Mouse (Mus musculus): Measurements from ENCODE around the gene Tbce. TPM values are rescaled to one million over a fixed set of nuclear protein-coding genes. Genes with fewer than 3 reads are reported as not detected.
"Not testable (repeated sequence)": the region's sequence is repeated elsewhere in the genome, so short reads cannot be mapped to it uniquely, and the experiment has no call there.

Tbce gene
- polyA plus RNA-seq, 1 experiment from 2014 or later, result 88.2 TPM

DNA sequence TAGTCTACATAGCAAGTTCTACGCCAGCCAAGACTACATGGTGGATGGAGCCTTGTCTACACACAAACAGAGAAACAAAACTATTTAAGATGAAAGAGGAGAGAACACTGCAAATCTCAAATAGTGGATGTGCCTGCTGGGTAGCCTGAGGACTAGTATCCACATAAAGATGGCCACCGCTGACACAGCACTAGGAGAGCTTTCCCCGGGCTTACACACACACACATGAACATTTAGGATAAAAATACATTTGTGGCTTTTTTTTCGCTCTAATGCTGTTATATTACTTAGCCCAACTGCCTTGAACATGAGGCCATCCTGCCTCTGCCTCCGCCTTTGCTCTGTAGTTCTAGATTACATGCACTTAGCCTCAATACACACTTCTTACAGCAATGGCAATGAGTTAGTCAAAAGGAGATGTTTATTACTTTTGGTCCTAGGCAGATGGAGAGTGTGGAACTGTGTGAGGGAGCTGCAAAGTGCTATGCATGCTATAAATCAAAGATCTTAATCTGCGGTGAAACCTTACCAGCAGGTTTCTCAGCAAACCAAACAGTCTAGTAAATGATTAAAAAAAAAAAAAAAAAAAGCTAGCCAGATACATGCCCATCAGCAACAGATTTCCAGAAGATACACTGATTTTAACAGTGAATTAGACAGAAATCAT is 13.2 kb downstream of the Tbce start:
- H3K9ac ChIP-seq (replicated peaks), result no peak overlapping the region
- peaks cover 27% of the 10 kb centered on the region for H3K36me3 ChIP-seq
- H3K4me3 ChIP-seq, result no peak overlapping the region
- H3K27ac ChIP-seq (replicated peaks), result no peak overlapping the region
- no peak overlapping the region for H3K4me2 ChIP-seq (replicated peaks)
- H3K9me3 ChIP-seq, result no peaks in the 10 kb centered on the region
- no peak for ATAC-seq (ENCODE audit: low FRiP score, low read depth)
- no peaks in the 10 kb centered on the region for H3K4me1 ChIP-seq
- WGBS, result 97% methylated on average over 6 of the region's 6 CpGs
- no peaks in the 10 kb centered on the region for H3K27me3 ChIP-seq

DNA sequence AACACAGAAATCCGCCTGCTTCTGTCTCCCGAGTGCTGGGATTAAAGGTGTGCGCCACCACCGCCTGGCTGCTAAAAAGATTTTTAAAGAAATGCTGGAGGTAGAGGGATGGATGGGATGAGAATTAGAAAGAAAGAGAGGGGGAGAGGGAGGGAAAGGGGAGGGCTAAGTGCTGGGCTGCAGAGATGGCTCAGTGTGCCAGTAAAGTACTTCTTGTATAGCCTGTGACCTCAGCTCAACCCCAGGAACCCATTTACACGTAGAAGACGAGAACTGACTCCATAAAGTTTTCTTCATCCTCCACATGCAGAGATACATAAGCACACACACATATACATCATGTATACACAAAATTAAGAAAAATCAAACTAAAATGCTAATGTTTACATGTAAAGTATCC is 13.9 kb downstream of the Tbce start:
- no peak overlapping the region for H3K4me3 ChIP-seq
- no peaks in the 10 kb centered on the region for H3K27me3 ChIP-seq

DNA sequence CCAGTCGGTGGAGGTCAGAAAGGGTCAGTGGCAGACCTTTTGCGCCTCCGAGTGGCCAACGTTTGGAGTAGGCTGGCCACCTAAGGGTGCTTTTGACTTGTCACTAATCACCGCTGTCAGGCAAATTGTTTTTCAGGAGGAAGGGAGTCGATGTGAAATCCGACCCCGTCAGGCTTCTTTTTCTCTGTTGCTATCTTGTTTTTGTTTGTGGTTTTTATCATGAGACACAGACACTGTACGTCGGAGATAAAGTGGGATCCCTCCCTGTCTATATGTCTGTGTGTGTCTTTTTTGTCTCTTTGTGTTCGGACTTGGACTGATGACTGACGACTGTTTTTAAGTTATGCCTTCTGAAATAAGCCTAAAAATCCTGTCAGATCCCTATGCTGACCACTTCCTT is 18.0 kb downstream of the Tbce start:
- not testable (repeated sequence) for H3K9ac ChIP-seq (replicated peaks); H3K27me3 ChIP-seq; H3K9me3 ChIP-seq; H3K4me1 ChIP-seq; H3K4me2 ChIP-seq (replicated peaks); H3K27ac ChIP-seq (replicated peaks); H3K4me3 ChIP-seq; ATAC-seq (ENCODE audit: low FRiP score, low read depth)
- peaks cover 31% of the 10 kb centered on the region for H3K36me3 ChIP-seq
- 83% methylated on average over 11 of the region's 12 CpGs for WGBS

More for the DNA sequence above, 13.9 kb downstream of the Tbce start:
- no peaks in the 10 kb centered on the region for H3K4me1 ChIP-seq
- H3K36me3 ChIP-seq, result peaks cover 27% of the 10 kb centered on the region
- 91% methylated on average over 6 of the region's 6 CpGs for WGBS
- H3K9me3 ChIP-seq, result no peaks in the 10 kb centered on the region
- ATAC-seq (ENCODE audit: low FRiP score, low read depth), result no peak
- no peak overlapping the region for H3K9ac ChIP-seq (replicated peaks)
- no peak overlapping the region for H3K27ac ChIP-seq (replicated peaks)
- H3K4me2 ChIP-seq (replicated peaks), result no peak overlapping the region

DNA sequence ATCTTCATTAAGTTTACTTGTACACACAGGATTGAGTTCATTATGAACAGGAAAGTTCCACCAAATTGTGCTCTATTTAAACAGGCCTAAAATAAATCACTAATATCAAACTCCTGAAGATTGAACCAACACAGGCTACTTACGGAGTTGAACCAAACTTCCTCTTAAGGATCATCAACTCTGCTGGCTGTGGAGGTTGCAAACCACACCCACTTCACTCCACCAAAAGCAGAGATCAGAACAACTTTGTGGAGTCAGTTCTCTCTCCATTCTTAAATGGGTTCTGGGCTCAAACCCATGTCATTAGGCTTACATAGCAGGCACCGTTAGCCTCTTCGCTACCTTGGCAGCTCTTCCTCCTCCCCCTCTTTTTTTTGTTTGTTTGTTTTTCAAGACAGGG is 20.6 kb downstream of the Tbce start:
- H3K36me3 ChIP-seq, result peaks cover 37% of the 10 kb centered on the region
- no peaks in the 10 kb centered on the region for H3K4me1 ChIP-seq
- no peak overlapping the region for H3K9ac ChIP-seq (replicated peaks)
- no peaks in the 10 kb centered on the region for H3K27me3 ChIP-seq
- no peak overlapping the region for H3K4me2 ChIP-seq (replicated peaks)
- no peaks in the 10 kb centered on the region for H3K9me3 ChIP-seq
- ATAC-seq (ENCODE audit: low FRiP score, low read depth), result no peak
- WGBS, result 96% methylated on average over 3 of the region's 3 CpGs
- H3K27ac ChIP-seq (replicated peaks), result no peak overlapping the region
- H3K4me3 ChIP-seq, result no peak overlapping the region

DNA sequence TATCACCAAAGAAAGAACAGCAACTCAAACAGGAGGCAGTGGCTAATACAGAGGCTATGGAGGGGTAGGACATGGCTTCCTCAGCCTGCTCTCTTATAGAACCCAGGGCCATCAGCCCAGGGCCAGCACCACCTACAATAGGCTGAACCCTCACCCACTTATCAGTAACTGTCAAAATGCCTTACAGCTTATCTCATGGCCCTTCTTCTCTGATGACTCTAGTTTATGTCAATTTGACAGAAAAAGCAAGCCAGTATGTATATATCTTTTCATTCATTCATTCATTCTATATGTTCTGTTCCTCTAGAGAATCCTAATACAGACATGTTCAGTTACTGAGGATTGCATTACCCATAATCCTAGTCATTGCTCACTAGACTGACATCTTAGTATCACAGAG is 21.2 kb downstream of the Tbce start:
- no peak for ATAC-seq (ENCODE audit: low FRiP score, low read depth)
- Histone ChIP-seq H3K4me2 (replicated peaks) (no peak overlapping the region), H3K9me3 (no peaks in the 10 kb centered on the region), H3K4me1 (no peaks in the 10 kb centered on the region), H3K9ac (replicated peaks) (no peak overlapping the region), H3K36me3 (peaks cover 41% of the 10 kb centered on the region), H3K27me3 (no peaks in the 10 kb centered on the region), H3K4me3 (no peak overlapping the region), H3K27ac (replicated peaks) (no peak overlapping the region)

DNA sequence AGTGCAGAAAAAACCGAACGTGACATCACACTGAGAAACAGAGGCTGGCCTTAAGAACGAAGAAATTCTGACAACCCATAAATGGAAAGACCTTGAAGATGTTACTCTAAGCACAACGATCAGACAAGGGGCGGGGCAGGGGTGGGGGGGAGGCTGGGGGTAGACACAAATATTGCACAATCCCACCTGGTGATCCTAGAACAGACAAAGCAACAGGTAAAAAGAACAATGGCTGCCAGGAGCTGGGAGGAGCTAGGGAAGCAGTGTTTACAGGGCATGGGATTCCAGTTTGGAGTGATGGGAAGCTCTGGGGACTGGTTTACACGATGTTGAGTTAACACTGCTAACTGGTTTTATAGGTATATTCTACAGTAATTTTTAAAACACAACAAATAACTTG is 23.8 kb downstream of the Tbce start:
- no peak overlapping the region for H3K27ac ChIP-seq (replicated peaks)
- no peaks in the 10 kb centered on the region for H3K4me1 ChIP-seq
- no peak overlapping the region for H3K4me2 ChIP-seq (replicated peaks)
- no peak overlapping the region for H3K9ac ChIP-seq (replicated peaks)
- peaks cover 57% of the 10 kb centered on the region for H3K36me3 ChIP-seq
- H3K27me3 ChIP-seq, result no peaks in the 10 kb centered on the region
- 95% methylated on average over 6 of the region's 6 CpGs for WGBS
- no peaks in the 10 kb centered on the region for H3K9me3 ChIP-seq
- no peak overlapping the region for H3K4me3 ChIP-seq
- ATAC-seq (ENCODE audit: low FRiP score, low read depth), result no peak

DNA sequence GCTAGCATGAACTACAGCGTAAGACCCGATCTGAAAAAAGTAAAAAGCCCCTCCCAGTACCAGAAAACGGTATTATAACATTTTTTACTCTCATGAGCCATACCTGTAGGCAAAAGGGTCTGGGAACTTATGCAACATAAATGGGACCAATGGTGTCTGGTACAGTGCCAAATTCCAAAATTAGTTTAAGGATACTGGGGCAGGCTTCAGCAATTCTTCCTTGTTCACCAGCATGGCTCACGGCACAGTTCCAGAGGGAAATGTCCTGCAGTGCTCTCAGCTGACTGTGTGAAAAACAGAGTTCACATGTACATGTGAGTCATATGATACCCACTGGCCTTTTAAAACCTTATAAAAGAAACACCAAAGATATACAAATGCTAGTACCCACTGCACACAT is 24.9 kb downstream of the Tbce start:
- no peak for ATAC-seq (ENCODE audit: low FRiP score, low read depth)
- 96% methylated on average over 4 of the region's 4 CpGs for WGBS
- Histone ChIP-seq H3K27me3 (no peaks in the 10 kb centered on the region), H3K4me3 (no peak overlapping the region), H3K36me3 (peaks cover 58% of the 10 kb centered on the region), H3K27ac (replicated peaks) (no peak overlapping the region), H3K9me3 (no peaks in the 10 kb centered on the region), H3K4me2 (replicated peaks) (no peak overlapping the region), H3K4me1 (no peaks in the 10 kb centered on the region), H3K9ac (replicated peaks) (no peak overlapping the region)

DNA sequence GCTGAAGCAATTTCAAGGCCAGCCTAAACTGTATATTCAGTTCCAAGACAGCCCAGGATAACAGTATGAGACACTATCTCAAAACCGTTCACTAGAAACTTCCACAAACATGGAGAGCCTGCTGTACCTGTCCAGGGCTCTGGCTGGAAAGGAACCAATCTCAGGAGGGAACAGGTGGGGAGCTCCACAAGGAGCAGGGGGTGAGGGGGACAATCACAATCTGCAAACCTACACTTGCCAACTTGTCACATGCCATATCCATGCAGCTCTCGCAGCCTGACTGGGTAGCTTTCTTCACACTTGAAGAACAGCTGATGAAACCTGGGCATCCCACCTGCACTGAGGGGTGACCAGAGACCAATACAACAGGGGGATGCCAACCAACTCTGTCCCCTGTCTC is 25.4 kb downstream of the Tbce start:
- WGBS, result 95% methylated on average over 2 of the region's 2 CpGs
- H3K36me3 ChIP-seq, result peaks cover 60% of the 10 kb centered on the region

DNA sequence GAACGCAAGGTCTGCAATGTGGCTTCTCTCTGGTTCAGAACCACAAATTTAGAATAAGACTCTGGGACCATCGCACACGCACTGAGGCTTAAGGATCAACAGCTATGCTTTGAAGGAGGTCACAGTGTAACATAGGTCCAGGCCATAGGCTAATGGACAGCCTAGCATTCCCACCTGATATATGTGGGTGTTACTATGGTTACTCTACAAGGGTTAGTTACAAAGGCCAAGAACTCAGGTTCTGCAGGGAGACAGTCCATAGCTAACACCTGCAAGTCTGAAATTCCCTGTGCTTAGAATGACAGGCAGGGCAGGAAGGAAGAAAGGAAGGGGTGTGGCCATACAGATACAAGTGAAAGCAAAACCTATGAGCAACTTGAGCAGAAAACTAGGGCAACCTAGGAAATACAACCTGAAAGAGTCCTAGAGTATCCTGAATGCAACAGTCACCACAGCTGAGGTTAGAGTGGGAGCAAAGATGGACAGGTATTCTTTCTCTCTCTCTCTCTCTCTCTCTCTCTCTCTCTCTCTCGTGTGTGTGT is 27.9 kb downstream of the Tbce start:
- no peak overlapping the region for H3K4me2 ChIP-seq (replicated peaks)
- 92% methylated on average over 4 of the region's 4 CpGs for WGBS

More for the DNA sequence above, 25.4 kb downstream of the Tbce start:
- no peak for ATAC-seq (ENCODE audit: low FRiP score, low read depth)
- no peak overlapping the region for H3K4me2 ChIP-seq (replicated peaks)
- H3K4me3 ChIP-seq, result no peak overlapping the region
- no peak overlapping the region for H3K9ac ChIP-seq (replicated peaks)
- no peaks in the 10 kb centered on the region for H3K4me1 ChIP-seq
- H3K9me3 ChIP-seq, result no peaks in the 10 kb centered on the region
- H3K27ac ChIP-seq (replicated peaks), result no peak overlapping the region
- H3K27me3 ChIP-seq, result no peaks in the 10 kb centered on the region

DNA sequence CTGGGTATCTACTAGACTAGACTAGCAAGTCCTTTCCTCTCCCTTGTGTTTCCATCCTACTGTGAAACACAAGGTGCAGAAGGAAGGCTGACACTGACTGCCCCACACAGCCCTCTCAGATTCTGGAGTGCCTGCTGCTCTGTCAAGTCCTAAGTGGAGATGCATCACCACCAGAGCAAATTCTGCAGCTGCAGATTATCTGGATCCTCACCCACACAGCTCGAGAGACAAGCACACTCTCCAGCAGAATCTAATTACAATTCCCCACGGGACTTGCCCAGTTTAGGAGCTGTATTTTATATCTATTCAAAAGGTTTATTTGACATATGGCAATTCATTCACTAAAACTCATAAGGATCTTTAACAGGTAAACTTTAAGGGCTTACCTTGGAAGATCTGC is 33.4 kb downstream of the Tbce start:
- ATAC-seq (ENCODE audit: low FRiP score, low read depth), result no peak
- peaks cover 58% of the 10 kb centered on the region for H3K36me3 ChIP-seq
- WGBS, result 56% methylated on average over 2 of the region's 2 CpGs

More for the DNA sequence above, 27.9 kb downstream of the Tbce start:
- H3K4me3 ChIP-seq, result no peak overlapping the region
- H3K9ac ChIP-seq (replicated peaks), result no peak overlapping the region
- H3K4me1 ChIP-seq, result no peaks in the 10 kb centered on the region
- ATAC-seq (ENCODE audit: low FRiP score, low read depth), result no peak
- H3K9me3 ChIP-seq, result no peaks in the 10 kb centered on the region
- H3K27me3 ChIP-seq, result no peaks in the 10 kb centered on the region
- no peak overlapping the region for H3K27ac ChIP-seq (replicated peaks)
- peaks cover 52% of the 10 kb centered on the region for H3K36me3 ChIP-seq

DNA sequence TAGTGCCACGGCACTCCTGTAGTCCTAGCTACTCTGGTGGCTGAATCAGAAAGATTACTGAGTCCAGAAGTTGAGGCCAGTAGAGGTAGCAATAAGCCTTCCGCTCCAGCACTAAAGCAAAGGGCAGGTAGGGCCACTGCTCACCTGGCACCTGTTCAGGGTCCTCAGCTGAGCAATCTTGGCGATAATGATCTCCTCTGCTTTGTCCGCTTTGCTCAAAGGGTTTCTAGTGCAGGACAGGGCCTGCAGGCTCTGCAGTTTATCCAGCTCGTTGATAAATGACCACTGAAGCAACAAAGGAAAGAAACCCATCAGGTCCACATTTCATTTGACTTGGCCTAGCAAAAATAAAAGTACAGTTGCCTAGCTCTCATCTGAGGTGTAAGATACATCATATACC is 34.4 kb downstream of the Tbce start:
- no peak for ATAC-seq (ENCODE audit: low FRiP score, low read depth)
- no peaks in the 10 kb centered on the region for H3K27me3 ChIP-seq
- H3K4me1 ChIP-seq, result no peaks in the 10 kb centered on the region
- H3K36me3 ChIP-seq, result peaks cover 65% of the 10 kb centered on the region
- H3K4me2 ChIP-seq (replicated peaks), result no peak overlapping the region
- no peaks in the 10 kb centered on the region for H3K9me3 ChIP-seq
- H3K9ac ChIP-seq (replicated peaks), result no peak overlapping the region
- H3K27ac ChIP-seq (replicated peaks), result no peak overlapping the region
- 98% methylated on average over 5 of the region's 5 CpGs for WGBS
- H3K4me3 ChIP-seq, result no peak overlapping the region

More for the DNA sequence above, 33.4 kb downstream of the Tbce start:
- Histone ChIP-seq H3K4me3 (no peak overlapping the region), H3K4me2 (replicated peaks) (no peak overlapping the region), H3K9me3 (no peaks in the 10 kb centered on the region), H3K27me3 (no peaks in the 10 kb centered on the region), H3K4me1 (no peaks in the 10 kb centered on the region), H3K9ac (replicated peaks) (no peak overlapping the region), H3K27ac (replicated peaks) (no peak overlapping the region)

DNA sequence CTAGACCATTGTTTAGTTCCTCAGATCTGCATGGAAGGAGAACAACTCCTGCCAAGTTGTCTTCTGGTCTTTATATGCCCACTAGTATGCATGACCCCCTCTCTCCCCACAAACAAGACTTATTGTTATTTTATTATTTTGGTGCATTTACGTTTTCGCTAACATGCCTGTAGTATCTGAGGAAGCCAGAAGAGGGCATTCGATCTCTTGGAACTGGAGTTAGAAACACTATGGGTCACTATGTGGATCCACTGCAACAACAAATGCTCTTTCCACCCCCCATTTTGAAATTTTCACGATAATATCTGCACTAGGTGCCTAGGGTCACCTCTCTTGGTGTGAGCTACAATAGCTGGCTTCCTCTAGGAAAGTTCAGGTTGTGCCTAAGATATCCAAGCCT is 35.4 kb downstream of the Tbce start:
- Histone ChIP-seq H3K4me3 (no peak overlapping the region), H3K9me3 (no peaks in the 10 kb centered on the region), H3K36me3 (peaks cover 65% of the 10 kb centered on the region), H3K4me2 (replicated peaks) (no peak overlapping the region), H3K9ac (replicated peaks) (no peak overlapping the region), H3K27ac (replicated peaks) (no peak overlapping the region), H3K4me1 (no peaks in the 10 kb centered on the region), H3K27me3 (no peaks in the 10 kb centered on the region)
- 79% methylated on average over 4 of the region's 4 CpGs for WGBS
- ATAC-seq (ENCODE audit: low FRiP score, low read depth), result no peak

DNA sequence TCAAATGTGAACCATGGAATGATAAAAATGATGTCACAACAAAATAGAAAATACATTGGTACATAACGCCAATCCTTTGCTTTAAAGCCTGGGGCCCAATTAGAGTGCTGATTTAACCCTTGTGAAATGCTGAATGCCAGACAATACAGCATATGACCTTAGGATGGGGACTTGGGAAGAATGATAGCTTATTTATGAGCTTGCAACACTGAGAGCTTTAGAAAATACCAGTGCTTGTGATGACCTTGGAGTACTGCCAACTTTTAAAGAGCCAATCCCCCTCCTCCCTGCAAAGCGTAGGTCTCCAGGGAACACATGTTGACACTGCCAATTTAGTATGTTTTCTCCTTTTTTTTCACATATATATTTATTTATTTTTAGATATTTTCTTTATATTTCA is 36.7 kb downstream of the Tbce start:
- no peaks in the 10 kb centered on the region for H3K9me3 ChIP-seq
- H3K9ac ChIP-seq (replicated peaks), result no peak overlapping the region
- no peaks in the 10 kb centered on the region for H3K27me3 ChIP-seq
- H3K27ac ChIP-seq (replicated peaks), result no peak overlapping the region
- no peak overlapping the region for H3K4me2 ChIP-seq (replicated peaks)
- no peak for ATAC-seq (ENCODE audit: low FRiP score, low read depth)
- no peaks in the 10 kb centered on the region for H3K4me1 ChIP-seq
- 91% methylated on average over 2 of the region's 2 CpGs for WGBS
- H3K4me3 ChIP-seq, result no peak overlapping the region
- peaks cover 73% of the 10 kb centered on the region for H3K36me3 ChIP-seq
